Mouse (Mus musculus): ENCODE results near the gene Chst4.

- no peak for TF ChIP-seq POLR2A (IDR thresholded peaks at IDR 0.05; ENCODE audit: borderline replicate concordance, low read depth, low read length)
- TF ChIP-seq CTCF (IDR thresholded peaks at IDR 0.05; ENCODE audit: low read depth, low read length): no peak
Observed at GRCm38 (mm10) chr8:109992166-109992565, 47.4 kb downstream of the Chst4 start.
